Mouse (Mus musculus) heart, embryonic 14.5 days (tissue): ENCODE measurements at regions not wholly inside any gene's neighbourhood (a gene's known extent, or its start where the extent isn't known, plus 50 kb on each side); places are given as distances from the start of the nearest gene placed in this dataset.

ENCODE experiments used
- ATAC-seq: fragments of 200-750 bp; cut with Nextera tagmentation; 2 replicates; pipeline ENCODE4 v1.8.0; 2017; ENCODE audit warnings: low read depth, moderate TSS enrichment; ENCODE audit not compliant: insufficient number of reproducible peaks, insufficient read depth, low FRiP score
- H3K27ac ChIP-seq, 2 experiments: fragments of 200-500 bp in 1 of 2; fragments of 300-500 bp in 1 of 2; sonication (generic) in 1 of 2; replicated peaks in 1 of 2; 2 replicates each; pipeline ENCODE4 v1.5.1; 2012 to 2014; ENCODE audit warnings: low read depth in 2 of 2, low read length in 2 of 2, control low read depth in 1 of 2, mild to moderate bottlenecking in 1 of 2, mixed read lengths in 1 of 2; ENCODE audit not compliant: control insufficient read depth in 1 of 2, insufficient read depth in 1 of 2
- H3K27me3 ChIP-seq: fragments of 300-500 bp; sonication (generic); 2 replicates; pipeline ENCODE4 v1.6.1; 2014; ENCODE audit warnings: mild to moderate bottlenecking, low read length, control low read depth; ENCODE audit not compliant: control insufficient read depth, insufficient read depth
- H3K36me3 ChIP-seq: fragments of 300-500 bp; sonication (generic); 2 replicates; pipeline ENCODE4 v1.6.1; 2014; ENCODE audit warnings: mild to moderate bottlenecking, control low read depth, low read length, mixed read lengths; ENCODE audit not compliant: control insufficient read depth, insufficient read depth
- H3K4me1 ChIP-seq, 2 experiments: fragments of 200-500 bp in 1 of 2; fragments of 300-500 bp in 1 of 2; sonication (generic) in 1 of 2; 2 replicates each; pipeline ENCODE4 v1.6.1; 2012 to 2014; ENCODE audit warnings: low read length in 2 of 2, control low read depth in 1 of 2, mixed read lengths in 1 of 2; ENCODE audit not compliant: control insufficient read depth in 2 of 2, insufficient read depth in 2 of 2
- H3K4me2 ChIP-seq: fragments of 300-500 bp; sonication (generic); 2 replicates; pipeline ENCODE4 v1.6.1; 2014; ENCODE audit warnings: mild to moderate bottlenecking, low read length
- H3K4me3 ChIP-seq, 2 experiments: fragments of 200-500 bp in 1 of 2; fragments of 300-500 bp in 1 of 2; sonication (generic) in 1 of 2; 2 replicates each; pipeline ENCODE4 v1.5.1; 2012 to 2014; ENCODE audit warnings: low read length in 2 of 2, mild to moderate bottlenecking in 2 of 2, control low read depth in 1 of 2, low read depth in 1 of 2, moderate library complexity in 1 of 2; ENCODE audit not compliant: control insufficient read depth in 1 of 2, insufficient read depth in 1 of 2
- H3K9ac ChIP-seq: fragments of 300-500 bp; sonication (generic); 2 replicates; pipeline ENCODE4 v1.6.1; 2014; ENCODE audit warnings: mild to moderate bottlenecking, low read length
- H3K9me3 ChIP-seq: fragments of 300-500 bp; sonication (generic); 2 replicates; pipeline ENCODE4 v1.6.1; 2016; ENCODE audit warnings: low read length, control low read depth; ENCODE audit not compliant: control insufficient read depth
- WGBS: fragments of 180-500 bp; shearing (Covaris S2); extraction: QIAGEN DNeasy Blood & Tissue Kit; methylation state at CpG from one replicate; pipeline ENCODE4 v1.1.7; 2014; 5-methylcytosine and 5-hydroxymethylcytosine counted together

DNA sequence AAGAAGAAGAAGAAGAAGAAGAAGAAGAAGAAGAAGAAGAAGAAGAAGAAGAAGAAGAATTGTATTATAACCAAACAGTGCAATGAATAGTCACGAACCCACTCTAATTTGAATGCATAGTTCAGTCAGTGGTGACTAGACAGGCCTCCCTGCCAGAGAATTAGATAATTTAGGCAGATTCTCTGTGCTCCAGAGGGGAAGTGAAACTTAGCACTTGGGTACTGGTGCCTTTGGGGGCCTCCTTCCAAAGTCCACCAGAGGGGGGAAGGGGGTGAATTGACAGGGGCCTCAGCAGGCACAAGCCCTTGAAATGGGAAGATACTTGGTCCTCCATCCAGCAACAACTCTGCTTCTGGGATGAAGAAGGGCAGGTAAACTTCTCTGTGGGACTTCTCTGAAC, 169.6 kb downstream of the Tex36 start:
- H3K36me3 ChIP-seq: no peaks in the 10 kb centered on the region
- no peak overlapping the region for H3K4me3 ChIP-seq
- no peak for ATAC-seq
- H3K9ac ChIP-seq: no peak overlapping the region
- H3K4me2 ChIP-seq: no peak overlapping the region
- H3K27ac ChIP-seq: no peak overlapping the region
- 64% methylated on average over 1 of the region's 1 CpGs for WGBS
- H3K9me3 ChIP-seq: no peaks in the 10 kb centered on the region
- no peaks in the 10 kb centered on the region for H3K27me3 ChIP-seq
- H3K4me1 ChIP-seq: no peaks in the 10 kb centered on the region

DNA sequence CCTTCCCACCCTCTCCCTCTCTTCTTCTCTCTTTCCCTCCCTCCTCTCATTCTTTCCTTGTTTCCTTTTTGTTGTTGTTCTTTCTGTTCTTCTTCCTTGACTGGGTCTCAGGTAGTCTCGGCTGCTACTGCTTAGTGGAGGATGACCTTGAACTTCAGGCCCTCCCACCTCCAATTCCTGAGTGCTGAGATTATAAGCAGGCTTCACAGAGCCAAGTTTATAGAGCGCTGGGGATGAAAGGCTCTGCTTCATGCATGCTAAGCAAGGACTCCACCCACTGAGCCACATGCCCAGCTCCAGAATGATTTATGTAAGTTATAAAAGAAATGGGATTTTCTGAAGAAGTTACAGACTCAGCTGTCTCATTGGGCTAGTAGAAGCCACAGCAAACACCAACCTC, 199.9 kb downstream of the Tex36 start:
- no peak for ATAC-seq
- no peaks in the 10 kb centered on the region for H3K27me3 ChIP-seq
- 46% methylated on average over 2 of the region's 2 CpGs for WGBS

DNA sequence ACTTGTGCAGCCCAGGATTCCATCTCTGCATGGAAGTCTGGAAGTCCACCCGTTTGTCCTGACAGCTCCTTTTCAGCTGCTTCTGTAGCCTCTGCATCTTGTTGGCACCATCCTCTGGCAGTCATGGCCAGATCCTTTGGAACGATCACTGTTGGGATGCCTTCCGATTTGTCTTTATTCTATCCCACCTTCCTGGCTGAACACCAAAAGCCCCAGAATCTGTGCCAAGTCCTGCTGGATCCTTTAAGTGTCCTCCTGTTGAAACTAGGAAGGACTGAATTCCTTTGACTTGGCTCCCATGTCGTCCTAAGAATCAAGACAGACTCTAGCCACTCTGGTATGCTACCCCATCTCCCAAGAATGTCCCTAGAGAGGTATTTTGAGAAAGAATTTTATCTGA, 201.3 kb downstream of the Tex36 start:
- Histone ChIP-seq H3K4me1 (no peaks in the 10 kb centered on the region), H3K9me3 (no peaks in the 10 kb centered on the region), H3K4me3 (no peak overlapping the region), H3K9ac (no peak overlapping the region), H3K4me2 (no peak overlapping the region), H3K27ac (no peak overlapping the region), H3K27me3 (no peaks in the 10 kb centered on the region), H3K36me3 (no peaks in the 10 kb centered on the region)
- WGBS: 64% methylated on average over 4 of the region's 4 CpGs
- ATAC-seq: no peak

More for the DNA sequence above, 199.9 kb downstream of the Tex36 start:
- Histone ChIP-seq H3K4me2 (no peak overlapping the region), H3K36me3 (no peaks in the 10 kb centered on the region), H3K4me1 (no peaks in the 10 kb centered on the region), H3K9me3 (no peaks in the 10 kb centered on the region), H3K4me3 (no peak overlapping the region), H3K27ac (no peak overlapping the region), H3K9ac (no peak overlapping the region)

DNA sequence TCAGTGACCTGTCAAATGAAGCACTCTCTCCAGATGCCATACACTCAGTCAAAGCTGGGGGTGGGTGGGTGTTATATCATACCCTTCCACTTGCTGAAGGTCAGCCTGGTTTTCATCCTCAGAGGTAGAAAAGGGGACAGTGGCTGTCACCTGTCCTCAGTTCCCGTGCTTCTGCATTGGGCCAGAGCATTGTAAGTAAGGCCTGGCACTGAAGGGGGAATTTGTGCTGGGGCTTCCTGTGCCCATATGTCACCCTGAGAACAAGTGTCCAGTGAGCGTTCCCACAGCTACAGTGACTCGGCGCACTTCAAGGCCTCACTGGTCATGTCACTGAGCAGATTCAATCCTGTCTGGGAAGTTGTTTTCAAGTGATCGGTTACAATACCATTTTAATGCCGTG, 213.2 kb downstream of the Tex36 start:
- no peak for ATAC-seq
- H3K4me1 ChIP-seq: no peaks in the 10 kb centered on the region
- H3K9me3 ChIP-seq: no peaks in the 10 kb centered on the region
- H3K36me3 ChIP-seq: no peaks in the 10 kb centered on the region
- H3K27me3 ChIP-seq: no peaks in the 10 kb centered on the region
- WGBS: 77% methylated on average over 6 of the region's 6 CpGs
- H3K27ac ChIP-seq: no peak overlapping the region
- no peak overlapping the region for H3K4me2 ChIP-seq
- H3K9ac ChIP-seq: no peak overlapping the region
- no peak overlapping the region for H3K4me3 ChIP-seq

DNA sequence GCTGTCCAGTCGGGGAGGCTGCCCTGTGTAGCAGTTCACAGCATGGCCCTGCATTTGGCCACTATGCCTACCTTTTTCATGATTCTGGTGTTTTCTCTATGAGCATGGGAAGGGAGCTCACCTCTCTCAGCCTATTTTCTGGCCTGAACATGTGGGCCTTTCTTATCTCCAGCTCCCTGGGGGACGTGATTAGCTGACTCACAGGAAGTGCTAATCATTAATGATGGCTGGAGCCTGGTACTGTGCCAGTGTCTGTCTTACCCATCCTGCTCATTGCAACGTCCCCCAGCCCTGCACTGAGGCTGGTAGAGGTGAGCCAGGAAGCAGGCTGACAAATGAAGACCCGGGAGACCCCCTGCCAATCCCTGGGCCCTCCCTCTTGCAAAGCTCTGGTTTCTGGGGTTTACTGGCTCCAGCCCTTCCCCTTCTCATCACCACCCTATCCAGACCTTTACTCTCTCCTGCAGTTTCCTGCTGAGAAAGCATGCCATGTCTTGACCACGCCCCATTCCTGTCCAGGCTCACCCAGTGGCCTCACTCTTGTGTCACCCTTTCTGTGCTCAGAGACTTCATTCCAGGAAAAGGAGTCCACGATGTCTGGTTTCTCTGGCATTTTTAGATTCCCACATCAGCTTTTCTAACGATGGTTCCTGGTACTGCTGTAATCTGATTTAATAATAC, 219.8 kb downstream of the Tex36 start:
- H3K27me3 ChIP-seq: no peaks in the 10 kb centered on the region
- no peak overlapping the region for H3K27ac ChIP-seq
- 32% methylated on average over 7 of the region's 7 CpGs for WGBS
- no peak for ATAC-seq
- H3K36me3 ChIP-seq: no peaks in the 10 kb centered on the region
- H3K9me3 ChIP-seq: no peaks in the 10 kb centered on the region
- H3K9ac ChIP-seq: no peak overlapping the region
- peaks cover 0 to 4% of the 10 kb centered on the region in 2 experiments; a peak in 1 of 4 replicates for H3K4me1 ChIP-seq
- no peak overlapping the region for H3K4me2 ChIP-seq
- no peak overlapping the region for H3K4me3 ChIP-seq

DNA sequence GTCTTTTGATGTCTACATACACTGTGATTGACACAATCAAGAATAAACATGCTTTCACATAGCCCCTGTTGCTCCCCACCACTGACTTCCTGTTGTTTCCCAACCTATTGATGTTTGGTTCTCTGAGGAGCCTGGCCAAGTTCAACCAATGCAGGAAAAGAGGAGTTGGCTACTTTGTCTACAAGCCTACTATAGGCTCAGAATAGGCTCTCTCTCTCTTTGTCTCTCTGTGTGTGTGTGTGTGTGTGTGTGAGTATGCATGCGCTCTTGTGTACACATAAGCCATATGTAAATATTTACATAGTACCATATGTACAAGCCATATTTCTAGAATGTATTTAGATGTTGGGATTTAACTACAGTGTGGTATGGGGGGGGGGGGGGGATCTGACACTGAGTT, 222.6 kb downstream of the Tex36 start:
- Histone ChIP-seq H3K36me3 (no peaks in the 10 kb centered on the region), H3K4me1 (peaks cover 0 to 4% of the 10 kb centered on the region in 2 experiments; a peak in 1 of 4 replicates), H3K27me3 (no peaks in the 10 kb centered on the region), H3K27ac (no peak overlapping the region), H3K4me2 (no peak overlapping the region), H3K4me3 (no peak overlapping the region), H3K9me3 (no peaks in the 10 kb centered on the region), H3K9ac (no peak overlapping the region)
- WGBS: 84% methylated on average over 1 of the region's 1 CpGs
- no peak for ATAC-seq

DNA sequence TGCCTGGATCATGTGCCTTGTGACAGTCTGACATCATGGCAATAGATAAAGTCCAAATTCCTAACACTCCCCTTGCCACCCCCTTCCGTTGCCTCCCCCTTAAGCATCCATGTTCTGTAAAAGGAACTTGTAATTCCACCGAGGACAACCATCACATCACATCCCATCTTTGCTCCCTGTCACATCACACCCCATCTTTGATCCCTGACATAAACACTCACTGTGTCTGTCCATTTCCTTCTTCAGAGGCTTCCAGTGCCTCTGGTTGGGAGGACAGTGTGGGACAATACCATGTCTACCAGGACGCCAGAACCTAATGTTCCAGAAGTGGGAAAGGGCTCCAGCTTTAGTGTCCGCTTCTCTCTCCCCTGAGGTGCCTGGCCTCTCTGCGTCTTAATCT, 223.6 kb downstream of the Tex36 start:
- 79% methylated on average over 5 of the region's 5 CpGs for WGBS
- H3K4me3 ChIP-seq: no peak overlapping the region
- H3K4me2 ChIP-seq: no peak overlapping the region
- ATAC-seq: no peak
- no peaks in the 10 kb centered on the region for H3K9me3 ChIP-seq
- H3K27me3 ChIP-seq: no peaks in the 10 kb centered on the region
- no peaks in the 10 kb centered on the region for H3K36me3 ChIP-seq
- H3K4me1 ChIP-seq: peaks cover 0 to 4% of the 10 kb centered on the region in 2 experiments; a peak in 1 of 4 replicates
- H3K27ac ChIP-seq: no peak overlapping the region
- no peak overlapping the region for H3K9ac ChIP-seq

DNA sequence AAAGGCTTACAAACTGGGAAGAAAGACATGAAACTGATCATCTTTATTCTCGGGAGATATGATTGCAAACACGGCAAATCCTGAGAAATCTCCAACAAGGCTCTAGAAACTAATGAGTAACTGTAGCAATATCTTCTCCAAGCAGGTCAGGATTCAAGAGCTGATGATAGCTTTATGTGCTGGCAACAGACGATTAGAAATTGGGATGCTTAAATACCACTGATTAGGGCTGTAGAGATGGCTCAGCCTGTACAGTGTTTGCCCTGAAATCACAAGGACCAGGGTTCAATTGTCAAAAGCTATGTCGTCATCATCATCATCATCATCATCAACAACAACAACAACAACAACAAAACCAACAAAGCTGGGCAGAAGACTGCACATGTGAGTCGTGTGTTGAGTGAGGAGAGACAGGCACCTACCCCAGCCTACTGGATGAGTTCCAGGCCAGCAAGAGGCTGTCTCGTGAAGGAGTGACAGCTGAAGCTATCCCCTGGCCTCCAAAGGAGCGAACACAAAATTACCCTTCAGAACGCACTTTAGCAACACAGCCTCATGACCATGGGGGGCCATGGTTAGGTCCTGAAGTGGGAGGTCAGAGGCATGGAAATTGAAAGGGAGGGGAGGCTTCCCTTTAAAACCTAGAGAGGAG, 225.0 kb downstream of the Tex36 start:
- no peaks in the 10 kb centered on the region for H3K27me3 ChIP-seq
- ATAC-seq: no peak
- 38% methylated on average over 8 of the region's 8 CpGs for WGBS
- H3K4me3 ChIP-seq: no peak overlapping the region
- no peak overlapping the region for H3K27ac ChIP-seq
- H3K4me1 ChIP-seq: no peaks in the 10 kb centered on the region; a peak in 1 of 4 replicates
- no peak overlapping the region for H3K9ac ChIP-seq
- no peaks in the 10 kb centered on the region for H3K9me3 ChIP-seq
- no peak overlapping the region for H3K4me2 ChIP-seq
- no peaks in the 10 kb centered on the region for H3K36me3 ChIP-seq
